Mouse (Mus musculus) retina, adult 2 months (tissue): ENCODE measurements at regions not wholly inside any gene's neighbourhood (a gene's known extent, or its start where the extent isn't known, plus 50 kb on each side); places are given as distances from the start of the nearest gene placed in this dataset.

Experiments
- DNase-seq: peaks from one replicate; pipeline ENCODE4 v3.0.0-alpha.2; 2012; ENCODE audit warnings: low read depth, low spot score

DNA sequence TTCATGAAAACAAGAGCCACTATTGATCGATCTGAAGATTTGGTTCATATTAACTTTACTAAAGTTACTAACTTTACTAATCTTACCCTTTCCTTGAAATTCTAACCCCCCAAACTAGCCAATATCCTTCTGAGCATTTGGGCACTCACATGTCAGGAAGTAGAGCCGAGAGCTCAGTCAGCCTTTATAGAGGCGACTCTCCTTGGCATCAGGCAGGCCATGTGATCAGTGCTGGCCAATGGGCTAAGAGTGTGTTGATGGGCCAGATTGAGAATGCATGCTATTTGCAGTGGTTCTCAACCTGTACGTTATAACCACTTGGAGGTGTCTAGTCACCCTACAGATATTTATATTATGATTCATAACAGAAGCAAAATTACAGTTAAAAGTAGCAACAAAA lies 69.6 kb upstream of the Slc35b4 start:
- DNase-seq: no peak

DNA sequence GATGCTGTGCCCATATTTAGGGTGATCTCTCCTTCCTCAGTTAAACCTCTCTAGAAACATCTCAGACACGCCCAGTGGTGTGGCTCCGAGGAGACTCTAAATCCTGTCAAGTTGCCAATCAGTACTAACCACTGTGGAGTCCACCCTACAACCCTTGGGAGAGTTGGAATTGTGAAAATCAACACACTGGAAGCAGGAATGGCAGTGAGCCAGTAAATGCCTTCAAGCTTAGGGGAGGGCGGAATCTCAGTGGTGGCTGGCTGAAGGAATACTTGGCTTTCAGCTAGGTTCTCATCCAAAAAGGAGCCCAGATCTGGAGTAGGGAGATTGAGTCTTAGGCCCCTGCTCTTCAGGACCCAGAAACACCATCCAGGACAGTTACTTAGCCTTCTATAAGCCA lies 66.1 kb upstream of the Slc35b4 start:
- DNase-seq: no peak

DNA sequence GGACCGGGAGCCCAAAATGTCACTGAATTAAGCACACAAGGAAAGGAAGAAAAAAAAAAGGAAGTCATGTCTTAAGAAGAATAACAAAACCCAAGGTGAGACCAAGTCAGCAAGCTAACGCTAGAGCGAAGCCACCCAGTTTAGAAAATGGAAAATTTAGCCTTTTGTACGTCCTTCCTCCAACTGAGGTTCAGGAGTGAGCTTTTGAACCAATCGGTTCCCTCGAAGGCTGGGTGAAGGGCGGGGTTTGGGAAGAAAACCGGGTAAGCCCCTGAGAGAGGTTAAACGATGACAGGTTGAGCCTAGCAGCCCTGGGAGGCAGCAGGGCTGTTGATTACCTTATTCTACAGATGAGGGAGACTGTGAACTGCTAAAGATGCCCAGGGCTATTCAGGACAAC lies 65.6 kb upstream of the Slc35b4 start:
- DNase-seq: no peak

DNA sequence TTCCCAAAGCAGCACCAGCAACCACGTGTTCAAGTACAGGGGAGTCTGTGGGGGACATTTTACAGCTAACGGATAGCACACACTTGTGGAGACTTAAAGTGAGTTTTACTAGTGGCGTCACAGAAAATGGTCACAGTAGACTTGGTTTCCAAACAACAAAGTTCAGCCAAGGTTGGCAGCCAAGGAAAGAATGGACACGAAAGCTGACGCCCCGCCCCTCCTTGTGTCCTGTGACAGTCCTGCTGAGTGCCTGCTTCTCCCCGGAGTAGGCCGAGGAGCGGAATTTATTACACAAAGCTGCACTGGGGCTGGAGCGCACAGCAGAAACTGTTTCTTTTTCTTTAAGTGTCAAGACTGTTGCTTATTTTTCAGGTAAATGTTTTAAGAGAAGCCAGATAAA lies 58.2 kb upstream of the Slc35b4 start:
- no peak for DNase-seq

- no peak for DNase-seq
Measured at GRCm38 (mm10) chr6:34234443-34235020, 57.6 kb upstream of the Slc35b4 start.

DNA sequence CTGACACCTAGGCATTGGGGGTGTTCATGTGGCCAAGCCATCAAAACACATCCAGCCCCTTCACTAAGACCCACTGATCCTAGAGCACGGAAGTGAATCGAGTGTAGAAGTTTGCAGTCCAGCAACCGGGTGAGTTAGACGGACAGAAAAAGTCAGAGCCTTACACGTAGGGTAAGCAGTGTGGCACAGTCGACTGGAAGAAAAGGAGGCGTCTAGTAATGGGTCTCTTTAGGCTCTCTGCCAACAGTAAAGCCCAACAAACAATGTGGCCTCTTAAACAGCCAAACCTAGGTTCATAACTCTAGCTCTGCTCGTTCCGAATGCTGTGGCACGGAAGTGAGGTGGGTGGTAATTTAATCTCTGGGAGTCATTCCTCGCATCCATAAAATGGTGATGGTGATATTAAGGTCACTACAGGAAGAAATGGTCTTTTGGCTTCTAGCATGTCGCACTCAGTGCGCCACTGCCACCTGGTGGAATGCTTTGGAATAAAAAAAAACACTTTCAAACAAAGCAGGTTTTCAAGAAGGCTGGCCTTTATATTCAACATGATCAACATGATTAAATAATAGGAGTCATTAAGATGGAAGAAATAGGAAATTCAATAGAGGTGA lies 54.0 kb upstream of the Slc35b4 start:
- DNase-seq: peak; percentile 4

DNA sequence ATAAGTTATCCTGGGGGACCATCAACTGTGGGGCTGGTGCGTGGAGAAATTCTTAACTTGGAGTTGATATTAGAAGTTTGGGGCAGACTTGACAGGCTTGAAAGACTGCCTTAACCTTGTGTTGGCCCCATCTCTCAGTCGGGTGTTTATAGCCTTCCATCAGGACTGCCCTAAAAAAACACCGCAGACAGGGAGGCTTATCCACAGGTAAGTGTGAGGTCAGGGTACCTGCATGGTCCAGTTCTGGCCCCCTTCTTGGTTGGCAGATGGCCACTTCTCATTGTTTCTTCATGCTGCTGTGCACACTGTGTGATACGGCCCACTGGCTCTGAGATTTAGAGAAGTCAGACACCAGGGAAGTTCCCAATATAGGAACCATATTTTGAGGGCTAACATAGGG lies 50.2 kb upstream of the Slc35b4 start:
- no peak for DNase-seq
